15 mouse cellular contexts compared by ENCODE assay signal in genomic region chr8:51502567-51502966, GRCm38 (mm10).
"Had no signal": no experiment of that assay in that cellular context is flagged by ENCODE, and none has a peak within 500 bp of the region (broad histone marks: within the 10 kb centered on the region; RNA-seq: fewer than 3 reads in every experiment).

No protein-coding gene starts in this region.

- H3K27ac ChIP-seq: left cerebral cortex, adult 2 months; limb, embryonic 10.5 days; liver, embryonic 15.5 days; midbrain, embryonic 10.5 days; midbrain, embryonic 15.5 days had no signal

- H3K36me3 ChIP-seq: limb, embryonic 10.5 days; liver, embryonic 15.5 days; midbrain, embryonic 10.5 days; midbrain, embryonic 15.5 days had no signal

- H3K9me3 ChIP-seq: limb, embryonic 10.5 days; liver, embryonic 15.5 days; midbrain, embryonic 10.5 days; midbrain, embryonic 15.5 days had no signal

- H3K27me3 ChIP-seq: liver, embryonic 15.5 days; midbrain, embryonic 15.5 days had no signal

- ATAC-seq: lung, postnatal 0 days; midbrain, embryonic 15.5 days had no signal

- H3K9ac ChIP-seq: liver, embryonic 15.5 days; midbrain, embryonic 15.5 days had no signal

- H3K4me3 ChIP-seq: left cerebral cortex, adult 2 months; limb, embryonic 10.5 days; liver, embryonic 15.5 days; midbrain, embryonic 10.5 days; midbrain, embryonic 15.5 days had no signal

- DNase-seq: kidney, postnatal 10 days; kidney, postnatal 4 days; lung, adult 2 months; lung, postnatal 4 days; right cerebral cortex, postnatal 4 days; spleen, adult 18-20 months; thymus, adult 18-20 months; thymus, postnatal 14 days had no signal

- H3K4me1 ChIP-seq: limb, embryonic 10.5 days; liver, embryonic 15.5 days; midbrain, embryonic 10.5 days; midbrain, embryonic 15.5 days had no signal

- H3K4me2 ChIP-seq: liver, embryonic 11.5 days; liver, embryonic 15.5 days; midbrain, embryonic 15.5 days had no signal
